Mouse (Mus musculus): ENCODE results near the gene Lrguk. TPM values are rescaled to one million over a fixed set of nuclear protein-coding genes. Genes with fewer than 3 reads are reported as not detected.

Gene Lrguk
- 0.96 and 1.4 TPM in 2 replicates for polyA plus RNA-seq (2016; fragmentation: Nextera tagmentation; extraction: Ambion mirVana)

DNA sequence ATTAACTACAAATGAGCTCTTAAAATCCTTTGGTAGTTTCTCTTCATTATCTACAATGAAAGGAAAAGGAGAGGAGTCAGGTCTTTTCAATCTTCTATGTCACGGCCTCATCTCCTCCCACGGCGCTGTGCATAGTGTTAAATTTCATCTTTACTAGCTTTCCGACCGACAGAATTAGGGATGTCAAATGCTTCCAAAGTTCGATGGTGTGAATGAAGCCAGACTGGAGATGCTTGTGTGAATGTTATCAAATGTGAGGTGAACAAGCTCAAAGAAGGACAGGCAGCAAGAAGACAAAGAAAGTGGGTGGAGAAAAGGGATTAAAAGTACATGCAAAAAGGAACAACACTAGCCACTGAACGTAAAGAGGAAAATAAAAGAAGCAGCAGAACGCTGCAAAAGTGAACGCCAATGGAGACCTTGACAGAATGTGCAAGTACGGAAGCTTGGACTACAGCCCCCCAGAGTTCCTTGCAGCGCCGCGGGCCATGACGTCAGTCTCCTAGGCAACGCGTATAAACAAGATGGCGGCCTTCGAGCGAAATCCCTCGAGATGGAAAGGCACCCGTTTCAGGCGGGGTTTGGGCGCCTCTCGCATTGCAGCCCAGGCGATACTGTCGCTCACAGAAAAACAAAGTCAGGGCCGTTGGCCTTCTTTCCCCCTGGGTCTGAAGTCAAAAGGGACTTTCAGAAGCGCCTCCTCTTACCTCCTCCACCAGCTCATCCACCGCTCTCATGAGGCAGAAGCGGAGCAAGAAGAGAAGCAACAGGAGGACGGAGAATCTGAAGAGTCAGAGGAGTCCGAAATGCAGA, at the start of gene Lrguk:
TSS of gene Lrguk (plus strand) at position 516 of the 813 bp plus-strand sequence.
- H3K4me1 ChIP-seq = peaks cover 10% of the 10 kb centered on the region
- peak within 1 kb of the TSS; percentile 87 for H3K4me2 ChIP-seq (replicated peaks)
- 4% methylated on average over 32 of the region's 32 CpGs for WGBS
- peak; percentile 94 for ATAC-seq (ENCODE audit: low FRiP score)
- H3K27me3 ChIP-seq = peaks cover 5% of the 10 kb centered on the region; the same call in 1 of the 2 replicates
- H3K9ac ChIP-seq = peak within 1 kb of the TSS; percentile 67
- H3K9me3 ChIP-seq (replicated peaks) = no peaks in the 10 kb centered on the region; the same call in 1 of the 2 replicates
- H3K36me3 ChIP-seq = no peaks in the 10 kb centered on the region
- H3K4me3 ChIP-seq = peak within 1 kb of the TSS; percentile 52
- peak within 1 kb of the TSS; percentile 24; the same call in 1 of the 2 replicates for H3K27ac ChIP-seq

DNA sequence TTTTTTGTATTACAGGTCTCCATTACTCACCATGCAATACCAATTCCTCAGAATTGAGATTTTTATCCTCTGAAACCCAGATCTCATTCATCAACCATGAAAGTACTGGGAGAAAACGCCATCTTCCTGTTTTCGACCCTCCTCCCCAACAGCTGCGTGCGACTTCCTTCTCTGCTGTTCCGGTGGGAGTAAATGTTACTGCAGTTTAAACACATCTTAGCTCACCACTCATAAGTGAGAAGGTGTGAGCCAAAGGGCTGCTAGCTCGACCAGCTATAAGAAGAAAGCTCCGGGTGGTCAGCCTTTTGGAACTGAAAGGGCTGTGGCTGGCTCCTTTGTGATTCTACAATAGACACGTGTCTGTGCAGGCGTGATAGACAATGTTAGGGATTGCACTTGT, 46.5 kb upstream of the Lrguk start:
- Histone ChIP-seq H3K4me2 (replicated peaks) (no peak overlapping the region), H3K27me3 (no peaks in the 10 kb centered on the region), H3K9me3 (replicated peaks) (no peaks in the 10 kb centered on the region), H3K27ac (no peak overlapping the region; the same call in 1 of the 2 replicates), H3K9ac (no peak overlapping the region), H3K4me3 (no peak overlapping the region), H3K36me3 (no peaks in the 10 kb centered on the region), H3K4me1 (peaks cover 8% of the 10 kb centered on the region)
- 80% methylated on average over 9 of the region's 9 CpGs for WGBS
- no peak for ATAC-seq (ENCODE audit: low FRiP score)

DNA sequence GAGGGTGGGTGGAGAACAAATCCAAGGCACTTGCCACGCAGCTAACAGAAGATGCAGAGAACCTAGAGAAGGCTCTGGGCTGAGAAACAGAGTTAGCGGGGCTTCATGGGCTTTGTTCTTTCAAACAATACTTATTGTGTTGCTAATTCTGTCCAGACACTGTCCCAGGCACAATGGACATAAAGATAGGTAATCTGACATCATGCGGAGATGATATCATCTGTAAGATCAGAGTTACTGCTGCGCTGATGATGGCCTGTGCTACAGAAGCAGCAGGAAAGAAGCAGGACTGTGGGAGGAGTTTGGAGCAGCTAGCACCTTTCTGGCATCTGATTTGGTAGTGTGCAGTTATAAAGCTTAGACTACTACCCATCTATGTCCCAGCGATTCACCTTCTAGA, 42.1 kb upstream of the Lrguk start:
- ATAC-seq (ENCODE audit: low FRiP score) = no peak
- no peaks in the 10 kb centered on the region for H3K36me3 ChIP-seq
- H3K4me1 ChIP-seq = no peaks in the 10 kb centered on the region
- no peak overlapping the region for H3K9ac ChIP-seq
- no peaks in the 10 kb centered on the region for H3K27me3 ChIP-seq
- H3K4me3 ChIP-seq = no peak overlapping the region
- H3K9me3 ChIP-seq (replicated peaks) = no peaks in the 10 kb centered on the region
- WGBS = 69% methylated on average over 5 of the region's 5 CpGs
- H3K4me2 ChIP-seq (replicated peaks) = no peak overlapping the region
- no peak overlapping the region for H3K27ac ChIP-seq

DNA sequence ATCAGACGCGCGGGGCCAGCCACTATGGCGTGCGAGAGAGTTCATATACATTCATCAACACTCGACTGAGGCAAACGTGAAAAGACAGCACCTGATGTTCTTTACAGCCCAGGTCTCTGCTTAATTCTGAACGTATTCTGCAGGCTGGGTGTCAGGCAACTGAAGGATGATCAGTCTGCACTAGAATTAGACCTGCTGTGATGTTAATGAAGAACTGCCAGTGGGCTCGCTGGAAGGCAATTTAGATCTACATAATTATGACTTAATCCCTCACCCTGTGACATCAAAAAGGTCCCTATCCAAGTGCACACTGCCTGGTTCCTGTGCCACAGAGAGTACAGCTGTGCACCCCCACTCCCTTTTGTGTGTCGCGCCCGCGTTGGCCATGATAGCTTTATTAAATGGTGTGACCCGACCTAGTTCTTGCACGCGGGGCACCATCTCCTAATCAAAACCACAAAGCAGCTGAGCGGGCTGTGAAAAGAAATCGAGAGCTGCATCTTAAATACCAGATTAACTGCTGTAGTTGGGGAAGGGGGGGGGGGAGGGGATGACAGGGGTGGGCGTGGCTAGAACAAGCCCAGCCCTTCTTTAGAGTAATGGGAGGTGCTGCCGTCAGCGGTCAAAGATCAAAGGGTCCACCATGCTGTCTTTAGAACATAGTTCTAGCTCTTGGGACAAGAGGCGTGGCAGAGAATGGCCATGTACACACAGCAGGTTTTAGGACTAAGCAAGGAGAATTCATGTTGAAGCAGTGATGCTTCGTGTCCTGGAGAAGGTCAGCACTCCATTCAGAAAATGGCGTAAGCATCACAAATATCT, 36.8 kb upstream of the Lrguk start:
- Histone ChIP-seq H3K4me1 (peaks cover 7% of the 10 kb centered on the region), H3K9me3 (replicated peaks) (no peaks in the 10 kb centered on the region), H3K9ac (no peak overlapping the region), H3K27me3 (no peaks in the 10 kb centered on the region), H3K4me3 (no peak overlapping the region), H3K4me2 (replicated peaks) (peak overlapping the region; percentile 32), H3K36me3 (no peaks in the 10 kb centered on the region), H3K27ac (peak overlapping the region; percentile 25; the same call in 1 of the 2 replicates)
- WGBS = 36% methylated on average over 24 of the region's 24 CpGs
- ATAC-seq (ENCODE audit: low FRiP score) = peak; percentile 84

DNA sequence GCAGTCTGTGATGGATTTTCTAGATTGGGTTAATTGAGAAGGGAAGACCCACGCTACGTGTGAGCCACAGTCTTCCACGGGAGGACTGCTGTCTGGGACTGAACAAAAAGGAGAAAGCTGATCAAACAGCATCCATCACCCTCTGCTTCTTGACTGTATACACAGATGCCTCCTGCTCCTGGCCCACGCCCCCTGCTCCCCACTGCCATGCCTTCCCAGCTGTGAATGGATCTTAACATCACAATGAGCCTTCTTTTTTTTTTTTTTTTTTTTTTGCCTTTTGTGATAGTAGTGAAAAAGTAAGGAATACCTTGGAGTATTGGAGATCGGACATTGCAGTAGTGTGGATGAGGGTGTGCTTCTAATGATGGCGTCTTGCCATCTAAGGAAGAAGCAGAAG, 35.4 kb upstream of the Lrguk start:
- WGBS = 45% methylated on average over 6 of the region's 6 CpGs
- Histone ChIP-seq H3K4me1 (peaks cover 7% of the 10 kb centered on the region), H3K27me3 (no peaks in the 10 kb centered on the region), H3K9me3 (replicated peaks) (no peaks in the 10 kb centered on the region), H3K9ac (no peak overlapping the region), H3K4me3 (no peak overlapping the region), H3K36me3 (no peaks in the 10 kb centered on the region), H3K4me2 (replicated peaks) (no peak overlapping the region), H3K27ac (no peak overlapping the region)
- ATAC-seq (ENCODE audit: low FRiP score) = 0 out of 2 replicates have a peak, but pooled peaks have one; percentile 17

DNA sequence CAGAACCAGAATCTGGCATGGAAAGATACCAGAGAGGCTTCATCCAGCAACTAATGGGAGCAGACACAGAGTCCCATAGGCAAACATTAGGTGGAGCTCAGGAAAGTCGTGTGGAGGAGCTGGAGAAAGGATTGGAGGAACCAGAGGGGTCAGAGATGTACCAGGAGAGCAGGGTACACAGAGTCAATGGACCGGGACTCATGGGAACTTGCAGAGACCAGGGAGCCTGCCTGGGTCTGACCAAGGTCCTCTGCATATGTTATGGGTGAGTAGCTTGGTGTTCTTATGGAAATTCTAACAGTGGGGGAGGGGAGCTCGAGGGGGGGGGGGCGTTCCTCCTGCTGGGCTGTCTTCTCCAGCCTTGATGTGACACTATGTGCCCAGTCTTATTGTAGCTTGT, 30.7 kb upstream of the Lrguk start:
- WGBS = 32% methylated on average over 3 of the region's 4 CpGs
- H3K9ac ChIP-seq = no peak overlapping the region

DNA sequence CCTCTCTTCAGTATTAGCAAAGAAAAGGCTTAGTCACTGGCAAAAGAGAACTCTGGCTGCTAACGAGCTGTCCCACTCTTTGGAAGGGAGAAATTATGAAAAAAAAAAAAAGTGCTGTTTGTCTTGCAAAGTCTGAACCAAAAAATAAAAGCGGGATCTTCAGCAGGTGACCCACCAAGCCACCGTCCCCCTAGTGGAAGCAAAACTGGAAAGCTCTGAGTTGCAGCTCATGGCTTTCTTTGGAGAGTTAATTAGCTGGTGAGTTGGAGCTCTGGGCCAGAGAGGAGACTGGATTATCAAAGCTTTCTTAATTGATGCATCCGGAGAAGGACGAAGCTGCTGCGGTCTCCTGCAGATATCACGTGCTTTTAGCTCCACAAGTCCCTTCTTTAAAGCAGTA, 29.7 kb upstream of the Lrguk start:
- WGBS = 44% methylated on average over 7 of the region's 7 CpGs
- H3K27me3 ChIP-seq = no peaks in the 10 kb centered on the region
- ATAC-seq (ENCODE audit: low FRiP score) = no peak

More for the DNA sequence above, 30.7 kb upstream of the Lrguk start:
- peaks cover 3% of the 10 kb centered on the region; the same call in 1 of the 2 replicates for H3K4me1 ChIP-seq
- H3K4me2 ChIP-seq (replicated peaks) = no peak overlapping the region
- H3K27me3 ChIP-seq = no peaks in the 10 kb centered on the region
- no peaks in the 10 kb centered on the region; the same call in 1 of the 2 replicates for H3K9me3 ChIP-seq (replicated peaks)
- no peak overlapping the region for H3K4me3 ChIP-seq
- no peak overlapping the region for H3K27ac ChIP-seq
- no peaks in the 10 kb centered on the region for H3K36me3 ChIP-seq
- ATAC-seq (ENCODE audit: low FRiP score) = no peak

DNA sequence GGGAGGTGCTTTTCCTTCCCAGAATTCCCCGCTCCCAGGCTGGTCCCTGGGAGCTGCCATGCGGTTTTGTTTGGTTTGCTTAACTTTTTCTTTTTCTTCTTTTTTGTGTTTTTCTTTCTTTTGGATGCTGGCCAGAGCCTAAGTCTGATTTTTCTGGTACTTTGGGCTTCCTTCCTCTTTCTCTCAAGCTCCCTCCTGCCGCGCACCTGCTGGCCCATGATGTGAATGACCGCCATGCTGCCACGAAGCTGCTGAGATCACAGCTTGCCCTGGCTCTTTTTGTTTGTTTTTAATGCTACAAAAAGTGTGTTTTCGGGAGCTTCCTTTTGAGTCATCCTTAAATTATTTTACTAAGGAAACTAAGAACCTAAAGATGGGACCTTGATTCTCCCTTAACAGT, 28.6 kb upstream of the Lrguk start:
- Histone ChIP-seq H3K9ac (no peak overlapping the region), H3K27ac (no peak overlapping the region), H3K4me1 (no peaks in the 10 kb centered on the region), H3K4me3 (no peak overlapping the region), H3K9me3 (replicated peaks) (no peaks in the 10 kb centered on the region; the same call in 1 of the 2 replicates), H3K4me2 (replicated peaks) (no peak overlapping the region), H3K36me3 (no peaks in the 10 kb centered on the region), H3K27me3 (no peaks in the 10 kb centered on the region)
- no peak for ATAC-seq (ENCODE audit: low FRiP score)
- WGBS = 82% methylated on average over 7 of the region's 7 CpGs

More for the DNA sequence above, 29.7 kb upstream of the Lrguk start:
- Histone ChIP-seq H3K4me3 (no peak overlapping the region), H3K4me2 (replicated peaks) (no peak overlapping the region), H3K9ac (no peak overlapping the region), H3K4me1 (no peaks in the 10 kb centered on the region), H3K27ac (no peak overlapping the region), H3K9me3 (replicated peaks) (no peaks in the 10 kb centered on the region; the same call in 1 of the 2 replicates), H3K36me3 (no peaks in the 10 kb centered on the region)

DNA sequence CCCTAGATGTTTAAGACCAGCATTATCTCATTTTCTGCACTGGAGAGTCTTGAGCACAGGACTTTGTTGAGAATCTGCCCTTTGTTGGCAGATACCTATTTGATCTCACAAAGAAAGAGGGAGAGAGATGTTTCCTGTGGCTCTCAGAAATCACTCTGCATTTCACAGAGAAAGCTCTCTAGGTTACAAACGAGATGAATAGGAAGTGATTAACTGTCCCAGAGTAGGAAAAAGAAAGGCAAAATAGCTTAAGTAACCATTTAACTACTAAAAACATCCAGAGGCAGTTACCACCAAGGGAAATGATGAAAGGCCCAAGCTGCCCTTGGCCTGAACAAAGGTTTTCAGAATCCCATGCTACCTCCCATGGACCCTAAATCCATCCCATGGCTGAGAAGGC, 26.2 kb upstream of the Lrguk start:
- Histone ChIP-seq H3K4me3 (no peak overlapping the region), H3K9me3 (replicated peaks) (no peaks in the 10 kb centered on the region; the same call in 1 of the 2 replicates), H3K27ac (no peak overlapping the region), H3K4me1 (no peaks in the 10 kb centered on the region), H3K27me3 (no peaks in the 10 kb centered on the region), H3K9ac (no peak overlapping the region), H3K36me3 (no peaks in the 10 kb centered on the region), H3K4me2 (replicated peaks) (no peak overlapping the region)
- 42% methylated on average over 1 of the region's 1 CpGs for WGBS
- no peak for ATAC-seq (ENCODE audit: low FRiP score)

DNA sequence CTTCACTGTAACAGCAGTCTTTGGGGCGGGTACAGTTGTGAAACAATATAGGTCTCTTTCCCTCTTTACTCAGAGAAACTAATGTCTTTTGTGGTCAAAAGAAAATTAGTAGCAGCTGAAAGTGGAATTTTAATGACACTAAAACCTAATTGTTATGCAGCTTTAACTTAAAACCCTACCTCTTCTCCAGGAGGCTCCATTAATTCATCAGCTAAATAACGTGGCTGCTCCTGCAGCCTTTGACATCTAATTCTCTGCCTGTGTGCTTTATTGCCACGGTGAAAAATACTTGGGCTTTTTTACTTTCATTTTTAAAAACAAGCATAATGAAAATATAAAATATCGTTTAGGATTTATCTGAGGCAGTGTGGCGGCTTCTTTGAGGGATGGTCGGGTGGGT, 15.8 kb upstream of the Lrguk start:
- Histone ChIP-seq H3K4me3 (no peak overlapping the region), H3K4me1 (no peaks in the 10 kb centered on the region), H3K27ac (no peak overlapping the region), H3K9ac (no peak overlapping the region), H3K9me3 (replicated peaks) (no peaks in the 10 kb centered on the region), H3K4me2 (replicated peaks) (no peak overlapping the region), H3K27me3 (no peaks in the 10 kb centered on the region), H3K36me3 (no peaks in the 10 kb centered on the region)
- no peak for ATAC-seq (ENCODE audit: low FRiP score)
- WGBS = 68% methylated on average over 6 of the region's 6 CpGs

DNA sequence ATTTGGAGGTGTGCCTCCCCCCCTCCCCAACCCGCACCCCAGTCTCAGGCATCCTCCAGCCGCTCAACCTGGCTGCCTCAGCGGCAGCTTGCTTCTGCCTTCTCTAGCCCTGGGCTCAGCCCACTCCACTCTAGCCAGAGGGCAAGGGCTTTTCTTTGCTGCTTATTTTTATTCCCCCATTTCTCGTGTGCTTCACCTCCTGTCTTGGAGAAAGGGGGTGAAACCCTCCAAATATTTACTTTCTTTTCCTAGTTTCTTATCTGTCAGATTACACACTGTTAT, 439 bp downstream of the Lrguk start:
- Histone ChIP-seq H3K9ac (peak overlapping the region; percentile 67), H3K4me3 (peak overlapping the region; percentile 52), H3K4me1 (peaks cover 10% of the 10 kb centered on the region), H3K9me3 (replicated peaks) (no peaks in the 10 kb centered on the region), H3K4me2 (replicated peaks) (peak overlapping the region; percentile 87), H3K27me3 (peaks cover 5% of the 10 kb centered on the region; the same call in 1 of the 2 replicates), H3K27ac (no peak overlapping the region), H3K36me3 (no peaks in the 10 kb centered on the region)
- WGBS = 6% methylated on average over 4 of the region's 4 CpGs
- no peak; the same call in 1 of the 2 replicates for ATAC-seq (ENCODE audit: low FRiP score)

DNA sequence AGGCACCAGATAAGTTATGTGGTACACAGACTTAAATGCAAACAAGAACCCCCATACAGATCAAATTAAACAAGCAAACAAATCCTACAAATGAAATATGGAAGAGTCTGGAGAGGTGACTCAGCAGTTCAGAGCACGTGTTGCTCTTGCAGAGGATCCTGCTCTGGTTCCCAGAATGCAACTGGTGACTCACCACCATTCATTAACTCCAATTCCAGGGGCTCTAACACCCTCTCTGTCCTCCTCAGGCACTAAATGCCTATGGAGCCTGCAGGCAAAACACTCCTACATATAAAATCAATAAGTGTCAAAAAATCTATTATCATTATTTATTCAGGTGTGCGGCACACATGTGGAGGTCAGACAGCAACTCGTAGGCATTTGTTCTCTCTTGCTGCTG, 4.8 kb downstream of the Lrguk start:
- Histone ChIP-seq H3K4me1 (peaks cover 6% of the 10 kb centered on the region), H3K4me3 (no peak overlapping the region), H3K36me3 (no peaks in the 10 kb centered on the region), H3K4me2 (replicated peaks) (no peak overlapping the region), H3K9me3 (replicated peaks) (no peaks in the 10 kb centered on the region), H3K27ac (no peak overlapping the region), H3K9ac (no peak overlapping the region), H3K27me3 (peaks cover 5% of the 10 kb centered on the region; the same call in 1 of the 2 replicates)
- 64% methylated on average over 3 of the region's 3 CpGs for WGBS
- no peak for ATAC-seq (ENCODE audit: low FRiP score)
